Mouse (Mus musculus) myocyte (in vitro differentiated cells): ENCODE measurements at regions not wholly inside any gene's neighbourhood (a gene's known extent, or its start where the extent isn't known, plus 50 kb on each side); places are given as distances from the start of the nearest gene placed in this dataset.

Experiments
- H3K27me3 ChIP-seq: one replicate; pipeline ENCODE4 v1.6.1; 2011; ENCODE audit not compliant: control insufficient read depth, insufficient read depth, insufficient read length
- H3K36me3 ChIP-seq: one replicate; pipeline ENCODE4 v1.6.1; 2011; ENCODE audit not compliant: control insufficient read depth, insufficient read depth
- H3K4me2 ChIP-seq: one replicate; pipeline ENCODE4 v1.6.1; 2011; ENCODE audit warnings: low read depth, control low read depth
- H3K4me3 ChIP-seq: one replicate; pipeline ENCODE4 v1.5.1; 2011; ENCODE audit warnings: mild to moderate bottlenecking, control low read depth, moderate library complexity
- H3K79me2 ChIP-seq: one replicate; pipeline ENCODE4 v1.6.1; 2011; ENCODE audit not compliant: control insufficient read depth, insufficient read depth
- H3ac ChIP-seq: one replicate; pipeline ENCODE4 v1.6.1; 2011; ENCODE audit not compliant: control insufficient read depth, insufficient read length
- CEBPB ChIP-seq: IDR thresholded peaks from 2 replicates; pipeline ENCODE4 v1.6.1; 2011; ENCODE audit warnings: mild to moderate bottlenecking, moderate library complexity; ENCODE audit not compliant: poor library complexity, insufficient read depth, severe bottlenecking
- E2F4 ChIP-seq: IDR thresholded peaks from one replicate; pipeline ENCODE4 v1.6.1; 2011; ENCODE audit warnings: mild to moderate bottlenecking, control low read depth, moderate library complexity; ENCODE audit not compliant: insufficient read depth
- MAX ChIP-seq: IDR thresholded peaks from one replicate; pipeline ENCODE4 v1.6.1; 2011; ENCODE audit warnings: low read depth, mild to moderate bottlenecking, control low read depth
- MYOD1 ChIP-seq, 3 experiments: IDR thresholded peaks; one replicate each; pipeline ENCODE4 v1.6.1; 2011; ENCODE audit warnings: control low read depth in 2 of 3, low read depth in 2 of 3, mild to moderate bottlenecking in 2 of 3, moderate library complexity in 1 of 3; ENCODE audit not compliant: insufficient read length in 2 of 3, control insufficient read depth in 1 of 3
- MYOG ChIP-seq, 3 experiments: IDR thresholded peaks; one replicate each; pipeline ENCODE4 v1.6.1; 2011; ENCODE audit warnings: control low read depth in 2 of 3, low read depth in 2 of 3, mild to moderate bottlenecking in 2 of 3; ENCODE audit not compliant: insufficient read length in 2 of 3, control insufficient read depth in 1 of 3, insufficient read depth in 1 of 3
- POLR2A ChIP-seq: IDR thresholded peaks from one replicate; pipeline ENCODE4 v1.6.1; 2011; ENCODE audit warnings: low read depth, mild to moderate bottlenecking, control low read depth, moderate library complexity; ENCODE audit not compliant: insufficient read length
- POLR2AphosphoS2 ChIP-seq: IDR thresholded peaks from one replicate; pipeline ENCODE4 v1.6.1; 2011; ENCODE audit warnings: low read depth, control low read depth; ENCODE audit not compliant: insufficient read length
- REST ChIP-seq: IDR thresholded peaks from one replicate; pipeline ENCODE4 v1.6.1; 2011; ENCODE audit warnings: mild to moderate bottlenecking, control low read depth, moderate library complexity; ENCODE audit not compliant: insufficient read depth, insufficient read length
- SRF ChIP-seq: IDR thresholded peaks from one replicate; pipeline ENCODE4 v1.6.1; 2011; ENCODE audit warnings: low read depth; ENCODE audit not compliant: control insufficient read depth, insufficient read length
- TCF12 ChIP-seq: IDR thresholded peaks from one replicate; pipeline ENCODE4 v1.6.1; 2011; ENCODE audit warnings: mild to moderate bottlenecking, control low read depth; ENCODE audit not compliant: poor library complexity, insufficient read depth, severe bottlenecking
- TCF3 ChIP-seq: IDR thresholded peaks from one replicate; pipeline ENCODE4 v1.6.1; 2011; ENCODE audit warnings: low read depth, control low read depth; ENCODE audit not compliant: insufficient read length
- USF1 ChIP-seq: IDR thresholded peaks from one replicate; pipeline ENCODE4 v1.6.1; 2011; ENCODE audit warnings: low read depth, mild to moderate bottlenecking, control low read depth, moderate library complexity

DNA sequence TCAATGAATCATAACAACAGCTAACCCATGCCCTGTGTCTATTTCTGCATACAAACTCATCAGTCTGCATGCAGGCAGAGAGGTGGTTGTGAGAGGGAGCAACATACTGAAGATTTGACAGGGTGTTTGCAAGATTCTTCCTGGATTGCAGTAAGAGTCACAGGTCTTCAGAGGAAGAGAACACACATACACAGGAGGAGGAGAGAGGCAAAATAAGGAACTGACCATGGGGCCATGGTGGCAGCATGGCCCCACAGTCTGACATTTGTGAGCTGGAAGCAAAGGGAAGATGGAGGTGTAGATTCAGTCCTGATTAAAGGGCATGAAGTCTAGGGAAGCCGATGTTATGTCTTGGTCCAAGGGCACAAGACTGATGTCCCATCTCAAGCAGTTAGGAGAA, 101.0 kb downstream of the Gm815 start:
- no peak overlapping the region for H3K4me3 ChIP-seq
- TF ChIP-seq USF1 (no peak), POLR2A (no peak), POLR2AphosphoS2 (no peak), MAX (no peak), CEBPB (no peak)
- H3ac ChIP-seq: no peak overlapping the region
- no peaks in the 10 kb centered on the region for H3K79me2 ChIP-seq
- H3K4me2 ChIP-seq: no peak overlapping the region
- no peaks in the 10 kb centered on the region for H3K27me3 ChIP-seq
- H3K36me3 ChIP-seq: no peaks in the 10 kb centered on the region

DNA sequence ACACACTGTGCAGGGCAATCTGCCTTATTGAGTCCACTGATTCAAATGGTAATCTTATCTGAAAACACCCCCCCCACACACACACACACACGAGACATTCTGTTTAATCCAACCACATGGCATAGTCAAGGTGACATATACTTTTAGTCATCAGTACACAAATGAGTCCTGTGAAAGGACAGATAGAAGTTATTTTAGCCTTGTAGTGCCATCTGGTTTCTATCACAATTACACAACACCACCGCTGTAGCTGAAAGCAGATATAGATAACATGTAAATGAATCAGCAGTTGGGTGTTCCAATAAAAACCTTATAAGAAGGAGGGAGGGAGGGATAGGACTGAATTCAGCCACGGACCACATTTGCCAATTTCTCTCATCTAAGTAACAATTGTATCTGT, 101.5 kb downstream of the Gm815 start:
- no peaks in the 10 kb centered on the region for H3K27me3 ChIP-seq
- H3K4me2 ChIP-seq: no peak overlapping the region
- no peaks in the 10 kb centered on the region for H3K79me2 ChIP-seq
- no peaks in the 10 kb centered on the region for H3K36me3 ChIP-seq
- no peak overlapping the region for H3K4me3 ChIP-seq
- no peak for TF ChIP-seq POLR2A
- TF ChIP-seq MAX: no peak
- no peak for TF ChIP-seq TCF12
- TF ChIP-seq SRF: no peak
- no peak for TF ChIP-seq MYOD1 (IDR thresholded peaks at IDR 0.05; ENCODE audit: control insufficient read depth in 1 of 3, insufficient read length in 2 of 3, low read depth in 2 of 3)
- no peak for TF ChIP-seq REST
- TF ChIP-seq POLR2AphosphoS2: no peak
- TF ChIP-seq MYOG (IDR thresholded peaks at IDR 0.05; ENCODE audit: control insufficient read depth in 1 of 3, insufficient read depth in 1 of 3, insufficient read length in 2 of 3, low read depth in 2 of 3): no peak
- no peak for TF ChIP-seq CEBPB
- H3ac ChIP-seq: no peak overlapping the region

DNA sequence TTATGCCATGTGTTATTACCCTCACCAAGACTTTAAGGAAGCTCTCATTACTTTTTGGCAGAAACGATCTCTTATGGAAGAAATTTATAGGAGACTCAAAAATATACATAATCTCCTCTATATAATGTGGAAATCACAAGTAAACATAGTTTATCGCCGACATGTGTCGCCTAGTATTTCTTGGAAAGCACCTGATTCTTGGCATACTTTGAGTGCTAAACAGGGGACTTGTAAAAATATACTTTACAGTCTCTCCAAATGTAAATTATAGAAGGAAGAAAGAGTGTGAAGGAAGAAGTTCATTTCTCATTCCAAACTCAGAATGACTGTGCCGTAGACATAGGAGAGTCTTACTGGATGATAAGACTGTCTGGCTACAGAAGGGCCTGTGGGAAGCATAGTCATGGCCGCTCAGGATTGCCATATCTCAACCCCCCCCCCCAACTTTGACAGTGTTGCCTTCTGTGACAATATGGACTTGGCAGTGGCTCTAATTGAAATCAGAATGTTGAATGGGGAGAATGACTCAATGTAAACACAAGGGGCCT, 102.3 kb downstream of the Gm815 start:
- Histone ChIP-seq H3K36me3 (no peaks in the 10 kb centered on the region), H3K4me3 (no peak overlapping the region), H3K79me2 (no peaks in the 10 kb centered on the region), H3K4me2 (no peak overlapping the region), H3K27me3 (no peaks in the 10 kb centered on the region), H3ac (no peak overlapping the region)
- TF ChIP-seq SRF: no peak
- no peak for TF ChIP-seq TCF3
- TF ChIP-seq E2F4: no peak
- TF ChIP-seq REST: no peak
- TF ChIP-seq POLR2AphosphoS2: no peak
- TF ChIP-seq MYOG (IDR thresholded peaks at IDR 0.05; ENCODE audit: control insufficient read depth in 1 of 3, insufficient read depth in 1 of 3, insufficient read length in 2 of 3, low read depth in 2 of 3): no peak
- no peak for TF ChIP-seq POLR2A
- TF ChIP-seq TCF12: no peak
- no peak for TF ChIP-seq CEBPB
- no peak for TF ChIP-seq MAX
- TF ChIP-seq MYOD1 (IDR thresholded peaks at IDR 0.05; ENCODE audit: control insufficient read depth in 1 of 3, insufficient read length in 2 of 3, low read depth in 2 of 3): no peak
- no peak for TF ChIP-seq USF1

DNA sequence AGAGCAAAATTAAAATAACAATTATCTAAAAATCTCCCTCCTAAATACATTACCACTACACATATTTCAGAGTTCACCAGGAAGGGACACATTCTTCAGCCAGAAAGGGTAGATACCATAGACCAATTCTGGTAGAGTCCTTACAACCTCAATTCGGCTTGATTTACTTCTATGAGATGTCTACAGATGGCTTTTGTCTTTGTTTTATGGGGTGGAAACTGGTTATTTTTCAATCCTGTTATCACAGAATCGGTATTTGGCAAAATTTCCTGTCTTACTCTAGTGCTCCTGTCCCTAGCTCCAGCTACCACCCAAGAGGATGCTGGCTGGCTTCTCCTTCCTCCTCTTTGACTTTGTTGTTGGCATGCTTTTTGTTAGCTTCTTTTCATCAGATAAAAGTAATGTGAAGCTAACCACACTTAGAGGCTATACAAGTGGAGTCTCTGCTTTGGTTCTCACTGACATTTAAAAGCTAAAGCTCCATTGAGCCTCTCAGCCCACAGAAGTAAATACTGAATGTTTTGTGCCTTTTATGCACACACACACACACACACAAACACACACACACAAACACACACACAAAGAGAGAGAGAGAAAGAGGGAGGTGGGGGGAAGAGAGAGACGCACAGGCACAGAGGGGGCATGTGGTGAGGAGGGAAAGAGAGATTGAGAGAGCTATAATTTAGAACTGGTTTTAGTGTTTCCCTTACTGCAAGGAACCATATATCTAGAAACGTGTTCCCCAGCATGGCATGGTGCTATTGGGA, 109.1 kb downstream of the Gm815 start:
- H3ac ChIP-seq: no peak overlapping the region
- no peak overlapping the region for H3K4me3 ChIP-seq
- H3K27me3 ChIP-seq: no peaks in the 10 kb centered on the region
- H3K79me2 ChIP-seq: no peaks in the 10 kb centered on the region
- H3K4me2 ChIP-seq: no peak overlapping the region
- no peaks in the 10 kb centered on the region for H3K36me3 ChIP-seq
- no peak for TF ChIP-seq REST
- no peak for TF ChIP-seq SRF
- no peak for TF ChIP-seq MYOD1 (IDR thresholded peaks at IDR 0.05; ENCODE audit: control insufficient read depth in 1 of 3, insufficient read length in 2 of 3, low read depth in 2 of 3)
- no peak for TF ChIP-seq E2F4
- no peak for TF ChIP-seq MYOG (IDR thresholded peaks at IDR 0.05; ENCODE audit: control insufficient read depth in 1 of 3, insufficient read depth in 1 of 3, insufficient read length in 2 of 3, low read depth in 2 of 3)
- TF ChIP-seq POLR2AphosphoS2: no peak
- no peak for TF ChIP-seq TCF12
- no peak for TF ChIP-seq USF1

DNA sequence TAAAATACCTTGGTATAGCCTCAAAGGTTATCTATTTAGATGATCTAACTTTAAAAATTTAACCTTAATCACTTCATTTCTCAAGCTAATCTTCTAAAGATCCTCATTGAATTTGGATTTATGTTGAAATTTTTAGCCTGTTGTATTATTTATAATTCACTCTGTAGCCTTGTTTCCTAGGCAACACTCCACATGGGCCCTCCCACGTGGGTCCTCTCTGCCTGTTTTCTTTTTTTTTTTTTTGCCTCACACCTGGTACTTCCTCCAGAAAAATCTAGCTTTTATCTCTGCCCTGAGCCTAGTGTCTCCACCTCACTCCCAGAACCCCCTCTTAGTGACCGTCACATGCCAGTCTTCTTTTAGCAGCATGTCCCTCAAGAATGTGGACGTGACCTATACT, 113.9 kb downstream of the Gm815 start:
- no peaks in the 10 kb centered on the region for H3K27me3 ChIP-seq
- TF ChIP-seq REST: no peak
- TF ChIP-seq POLR2A: no peak
- no peak for TF ChIP-seq MAX
- no peak for TF ChIP-seq SRF
- TF ChIP-seq MYOG (IDR thresholded peaks at IDR 0.05; ENCODE audit: control insufficient read depth in 1 of 3, insufficient read depth in 1 of 3, insufficient read length in 2 of 3, low read depth in 2 of 3): no peak
- no peak for TF ChIP-seq TCF3
- TF ChIP-seq TCF12: no peak
- no peak for TF ChIP-seq CEBPB
- TF ChIP-seq USF1: no peak
- no peak for TF ChIP-seq E2F4
- no peak overlapping the region for H3K4me3 ChIP-seq
- H3ac ChIP-seq: no peak overlapping the region
- no peaks in the 10 kb centered on the region for H3K36me3 ChIP-seq
- H3K4me2 ChIP-seq: no peak overlapping the region
- no peaks in the 10 kb centered on the region for H3K79me2 ChIP-seq
